Mouse (Mus musculus): ENCODE data around the gene Tmcc3.
"Not testable (repeated sequence)": the region's sequence is repeated elsewhere in the genome, so short reads cannot be mapped to it uniquely, and the experiment has no call there.

Tmcc3 gene

DNA sequence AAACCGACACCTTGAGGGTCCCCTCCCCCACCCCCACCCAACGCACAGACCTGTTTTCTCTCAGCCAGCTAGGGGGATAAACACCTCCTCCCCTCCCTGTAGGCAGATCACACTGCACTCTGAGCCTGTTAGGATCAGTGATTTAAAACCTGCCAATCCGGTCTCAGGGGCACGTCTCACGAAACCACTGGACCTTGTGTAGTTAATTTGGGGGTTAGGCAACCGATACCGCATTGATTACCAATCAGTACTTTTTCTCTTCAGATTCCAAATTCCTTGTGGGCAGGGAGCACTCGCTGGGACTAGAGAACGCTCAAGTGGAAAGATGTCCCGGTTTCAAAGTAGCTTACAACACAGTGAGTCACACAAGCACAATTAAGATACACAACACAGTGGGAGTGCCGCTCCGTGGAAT is 202.3 kb downstream of the Tmcc3 start:
- intact Hi-C loops (cut with DNase I): no loop called here

DNA sequence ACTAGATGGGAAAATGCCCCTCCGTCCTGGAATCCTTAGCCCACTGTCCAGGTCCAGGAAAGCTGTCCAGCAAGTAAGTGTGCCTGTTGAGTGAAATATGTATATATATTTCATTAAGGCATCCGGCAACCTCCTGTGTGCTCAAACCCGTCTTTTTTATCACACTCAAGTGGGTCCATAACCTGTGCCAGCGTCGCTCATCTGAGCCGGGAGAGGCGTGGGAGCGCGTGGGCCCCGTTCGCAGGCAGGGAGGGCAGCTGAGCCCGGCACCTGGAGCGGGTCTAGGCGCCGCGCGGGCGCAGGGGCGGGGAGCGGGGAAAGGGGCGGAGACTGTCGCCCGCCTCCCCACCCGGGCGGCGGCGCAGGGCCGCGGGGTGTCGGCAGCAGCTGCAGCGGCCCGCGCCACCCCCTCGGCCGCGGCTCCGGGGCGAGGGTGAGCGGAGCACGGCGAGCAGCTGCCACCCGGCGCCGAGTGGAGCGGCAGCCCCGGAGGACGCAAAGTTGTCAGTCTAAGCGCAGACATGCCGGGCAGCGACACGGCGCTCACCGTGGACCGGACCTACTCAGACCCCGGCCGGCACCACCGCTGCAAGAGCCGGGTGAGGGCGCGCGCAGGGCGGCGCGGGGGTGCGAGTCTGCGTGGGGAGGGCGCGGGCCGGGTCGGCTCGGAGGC is 202.9 kb downstream of the Tmcc3 start:
- intact Hi-C loops (cut with DNase I): no loop called here

DNA sequence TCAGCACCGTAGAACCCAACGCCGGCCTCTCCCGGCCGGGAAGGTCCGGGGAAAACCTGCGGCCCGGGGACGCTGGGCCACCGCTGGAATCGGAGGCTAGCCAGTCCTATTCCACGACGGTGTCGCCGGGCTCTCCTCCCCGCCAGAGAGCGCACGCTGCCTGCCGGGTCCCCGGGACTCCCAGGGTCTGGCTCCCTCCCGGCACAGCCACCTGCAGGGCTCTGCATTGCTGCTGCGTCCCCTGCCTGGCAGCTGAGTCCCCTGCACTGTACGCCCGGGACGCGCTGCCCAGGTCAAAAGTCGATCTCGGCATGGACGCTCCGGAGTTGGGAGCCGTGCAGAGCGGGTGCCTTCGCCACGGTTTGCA is 203.4 kb downstream of the Tmcc3 start:
- intact Hi-C loops (cut with DNase I): no loop called here

DNA sequence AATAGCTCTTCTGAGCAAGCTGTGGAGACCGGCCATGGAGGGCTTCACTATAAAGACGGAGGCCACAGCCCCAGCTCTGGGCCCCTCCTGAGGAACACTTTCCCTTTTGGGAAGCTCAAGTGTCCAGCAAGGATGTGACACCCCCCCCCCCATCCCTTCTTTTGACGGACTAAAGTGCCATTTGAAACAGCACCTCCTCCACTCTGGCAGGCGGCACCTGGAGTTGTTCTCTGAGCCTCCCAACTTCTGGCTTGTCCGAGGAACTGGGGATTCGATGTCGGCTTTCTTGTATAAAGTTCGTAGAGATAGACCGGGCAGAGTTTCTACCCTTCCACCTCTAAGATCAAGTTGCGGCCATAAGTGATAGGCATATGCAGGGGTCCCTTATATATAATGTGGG is 203.8 kb downstream of the Tmcc3 start:
- intact Hi-C loops (cut with DNase I): no loop called here

DNA sequence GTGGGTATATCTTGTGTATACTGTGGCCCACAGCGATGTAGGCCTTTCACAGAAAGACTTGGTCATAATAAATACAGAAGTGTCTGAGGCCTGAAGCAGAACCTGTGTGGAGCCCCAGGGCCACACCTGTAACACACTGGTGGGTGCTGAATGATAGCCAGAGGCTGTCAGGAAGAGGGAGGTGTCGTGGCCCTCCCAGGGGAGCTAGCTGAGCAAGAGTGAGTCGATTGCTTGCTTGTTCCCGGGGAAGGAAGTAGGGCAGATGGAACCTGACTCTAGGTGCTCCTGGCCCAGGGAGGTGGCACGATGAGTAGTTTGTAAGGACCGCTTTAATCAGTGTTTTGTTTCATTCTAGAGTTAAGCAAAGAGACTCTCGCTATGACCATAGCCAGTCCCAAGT is 208.1 kb downstream of the Tmcc3 start:
- intact Hi-C loops (cut with DNase I): no loop called here

DNA sequence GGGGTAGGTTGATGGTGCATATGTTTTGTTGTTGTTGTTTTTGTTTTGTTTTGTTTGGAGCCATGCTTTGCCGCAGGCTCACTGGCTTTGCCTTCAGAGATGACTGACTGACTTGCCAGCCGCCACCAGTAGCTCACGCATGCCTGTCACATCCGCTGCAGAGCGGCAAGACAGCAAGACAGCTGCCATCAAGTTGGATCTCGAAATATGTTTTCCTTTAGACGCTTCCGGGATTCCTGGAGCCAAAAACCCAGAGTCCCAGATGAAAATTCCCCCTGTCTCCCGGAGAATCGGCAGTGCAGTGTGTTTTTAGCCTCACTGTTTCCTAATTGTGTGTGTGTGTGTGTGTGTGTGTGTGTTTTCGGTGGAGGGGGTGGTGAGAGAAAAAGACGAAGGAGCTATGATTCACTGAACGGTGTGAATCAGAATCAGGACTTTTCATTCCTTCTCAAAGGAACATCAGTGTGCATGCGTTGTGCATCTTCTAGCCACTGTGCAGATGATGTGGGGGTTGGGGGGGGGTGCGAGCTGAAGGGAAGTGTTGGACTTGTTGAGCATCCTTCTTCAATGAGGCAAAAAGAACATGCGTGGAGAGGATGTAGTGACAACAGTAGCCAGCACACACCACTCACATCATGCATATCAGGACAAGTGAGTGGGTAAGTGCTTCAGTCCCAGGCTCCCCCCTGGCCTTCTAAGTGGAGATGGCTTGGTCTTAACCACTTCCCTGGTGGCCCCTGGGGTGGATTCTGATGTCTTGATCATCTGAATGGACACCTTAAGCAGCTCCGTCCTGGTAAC is 208.8 kb downstream of the Tmcc3 start:
- intact Hi-C loops (cut with DNase I): no loop called here

DNA sequence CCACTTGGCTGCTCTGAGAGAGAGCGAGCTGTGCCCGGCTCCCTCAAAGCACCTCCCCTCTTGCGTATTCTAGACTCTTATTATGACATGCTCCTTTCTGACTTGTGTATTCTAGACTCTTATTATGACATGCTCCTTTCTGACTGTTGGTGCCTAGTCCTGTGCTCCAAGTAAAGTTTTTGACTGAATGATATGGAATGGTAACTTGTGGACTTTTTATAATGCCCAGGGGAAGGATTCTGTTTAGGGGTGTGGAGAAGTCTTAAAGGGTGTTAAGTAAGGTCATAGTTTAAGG is 209.3 kb downstream of the Tmcc3 start:
- intact Hi-C loops (cut with DNase I): no loop called here

DNA sequence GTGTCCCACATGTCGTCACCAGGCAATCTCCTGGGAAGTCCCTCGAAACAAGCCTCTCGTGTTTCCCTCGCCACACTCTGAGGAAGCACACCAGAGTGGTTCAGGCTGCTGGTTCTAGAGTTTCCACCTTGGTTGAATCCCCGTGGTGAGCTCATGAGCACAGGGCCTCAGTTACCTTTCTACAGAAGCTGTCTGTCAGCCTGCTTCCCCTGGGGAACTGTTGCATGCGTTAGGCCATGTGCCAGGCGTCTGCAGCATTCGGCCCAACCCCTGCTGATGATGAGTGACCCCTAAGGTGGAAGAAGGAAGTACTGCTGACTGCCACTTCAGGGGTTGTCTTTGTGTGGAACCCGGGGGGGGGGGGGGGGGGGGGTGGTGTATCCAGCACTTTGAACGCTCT is 210.0 kb downstream of the Tmcc3 start:
- intact Hi-C loops (cut with DNase I): no loop called here

DNA sequence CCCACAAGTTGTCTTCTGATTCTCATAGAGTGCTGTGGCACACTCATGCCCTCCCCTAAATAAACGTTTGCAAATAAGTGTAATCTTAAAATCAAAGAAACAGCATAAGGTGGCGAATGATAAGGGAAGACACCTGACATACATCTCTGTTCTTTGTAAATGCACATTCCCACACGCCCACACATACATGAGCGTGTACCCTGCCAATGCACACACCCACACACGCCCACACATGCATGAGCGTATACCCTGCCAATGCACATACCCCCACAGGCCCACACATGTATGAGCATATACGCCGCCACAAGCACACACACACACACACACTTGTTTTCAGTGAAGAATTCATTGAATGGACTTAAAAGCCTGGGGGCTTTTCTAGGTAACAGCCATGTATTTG is 211.5 kb downstream of the Tmcc3 start:
- intact Hi-C loops (cut with DNase I): no loop called here

DNA sequence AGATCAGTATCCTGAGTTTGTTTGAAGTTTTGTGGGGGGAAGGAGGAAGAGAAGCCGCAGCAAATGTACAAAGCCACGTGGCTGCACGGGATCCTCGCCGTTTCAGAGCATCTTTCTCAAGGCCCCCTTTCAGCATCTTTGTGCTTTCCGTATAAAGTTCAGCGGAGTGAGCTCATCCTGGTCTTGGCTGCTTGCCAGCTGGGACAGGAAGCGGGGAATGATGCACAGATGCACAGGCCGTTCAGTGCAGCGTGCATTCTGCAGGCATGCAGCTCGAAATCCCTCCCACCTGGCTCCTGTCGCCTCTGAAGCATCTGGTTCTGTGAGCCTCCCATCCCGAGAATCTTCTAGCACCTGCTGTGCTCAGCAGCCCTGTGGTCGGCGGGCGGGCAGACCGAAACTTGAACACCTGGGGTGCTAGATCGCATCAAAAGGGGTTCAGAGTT is 212.0 kb downstream of the Tmcc3 start:
- intact Hi-C loops (cut with DNase I): no loop called here

DNA sequence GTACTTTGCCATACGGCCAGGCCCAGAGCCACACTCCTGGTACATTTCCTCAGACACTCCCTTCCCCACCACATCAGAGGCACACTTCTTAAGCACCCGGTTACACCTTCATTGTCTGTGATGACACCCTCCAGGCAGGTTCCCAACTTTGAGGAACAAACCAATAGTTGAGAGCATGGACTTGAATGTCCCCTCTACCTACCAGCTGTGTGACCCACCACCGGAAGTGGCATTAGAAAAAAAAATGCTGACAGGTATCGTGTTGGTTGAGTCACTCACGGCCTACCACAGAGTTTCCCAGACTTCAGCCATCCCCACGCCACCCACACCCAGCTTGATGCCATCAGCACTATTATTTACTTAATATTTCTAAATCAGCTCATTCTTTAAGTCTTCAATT is 213.2 kb downstream of the Tmcc3 start:
- intact Hi-C loops (cut with DNase I): no loop called here

DNA sequence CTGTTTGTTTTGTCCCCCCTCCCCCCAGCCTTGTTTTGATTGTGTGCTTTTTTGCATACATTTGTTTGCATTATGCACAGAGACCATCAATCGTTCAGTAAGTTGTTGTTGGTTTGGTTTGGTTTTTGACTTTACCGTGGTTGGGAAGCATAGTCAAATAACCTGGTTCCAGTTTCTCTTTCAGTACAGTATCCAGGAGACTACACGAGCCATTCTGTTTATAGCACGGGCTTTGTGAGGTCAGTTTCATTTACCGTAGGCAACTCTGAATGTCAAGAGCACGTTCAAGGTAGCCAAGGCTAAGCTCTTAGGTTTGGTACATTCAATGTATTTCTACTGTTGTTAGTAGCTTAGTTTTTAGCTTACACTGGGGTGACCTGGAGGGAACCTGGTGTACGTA is 214.0 kb downstream of the Tmcc3 start:
- intact Hi-C loops (cut with DNase I): no loop called here

DNA sequence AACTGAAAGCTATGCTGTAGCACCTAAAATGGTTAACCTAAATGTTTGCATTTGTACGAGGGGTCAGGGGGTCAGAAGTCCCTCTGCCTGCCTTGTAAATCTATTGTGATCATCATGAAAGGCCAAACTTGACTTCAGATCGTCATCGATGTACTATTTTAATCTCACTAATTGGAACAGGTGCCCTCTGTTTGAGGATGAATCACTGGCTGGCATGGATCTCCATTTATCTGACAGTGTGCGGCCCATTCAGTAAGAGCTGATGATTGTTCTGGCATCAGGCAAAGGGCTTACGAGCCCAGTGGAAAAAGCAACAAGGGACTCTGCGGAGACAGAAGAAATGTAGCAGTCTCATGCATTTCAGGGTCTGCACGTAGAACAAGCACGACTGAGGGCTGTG is 215.1 kb downstream of the Tmcc3 start:
- intact Hi-C loops (cut with DNase I): no loop called here

DNA sequence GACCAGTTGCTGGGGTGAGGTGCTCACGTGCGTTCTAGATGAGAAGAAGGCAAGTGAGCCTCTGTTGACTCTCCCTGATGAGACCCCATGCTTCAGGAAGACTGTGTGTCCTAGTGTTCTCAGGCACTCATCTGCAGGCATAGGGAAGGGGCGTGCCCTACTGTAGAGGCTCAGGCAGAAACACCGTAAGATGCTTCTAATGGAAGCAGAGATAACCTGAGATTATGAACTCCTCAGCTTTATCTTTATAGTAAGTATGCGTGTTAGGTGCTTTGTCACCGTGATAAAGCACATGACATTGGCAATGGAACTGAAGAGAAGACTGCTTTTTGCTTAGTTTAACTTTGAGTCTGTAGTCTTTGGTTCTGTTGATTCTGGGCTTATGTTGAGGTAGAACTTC is 215.5 kb downstream of the Tmcc3 start:
- intact Hi-C loops (cut with DNase I): no loop called here

DNA sequence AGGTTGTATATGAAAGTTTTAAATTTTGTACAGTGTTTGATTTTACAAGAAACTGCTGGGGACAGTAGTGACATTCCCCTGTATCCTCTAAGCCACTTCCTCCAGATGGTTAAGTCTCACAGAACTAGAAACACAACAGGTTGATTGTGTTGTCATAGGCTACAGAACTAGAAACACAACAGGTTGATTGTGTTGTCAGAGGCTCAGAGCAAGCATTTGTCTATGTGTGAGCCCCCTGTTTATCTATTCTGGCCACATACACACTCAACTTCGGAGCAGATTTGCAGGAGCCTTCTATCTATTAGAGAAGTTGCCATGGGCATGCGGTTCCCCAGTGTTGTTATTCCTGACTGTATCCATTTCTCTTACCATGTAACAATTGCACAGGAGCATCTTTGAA is 218.3 kb downstream of the Tmcc3 start:
- intact Hi-C loops (cut with DNase I): no loop called here

DNA sequence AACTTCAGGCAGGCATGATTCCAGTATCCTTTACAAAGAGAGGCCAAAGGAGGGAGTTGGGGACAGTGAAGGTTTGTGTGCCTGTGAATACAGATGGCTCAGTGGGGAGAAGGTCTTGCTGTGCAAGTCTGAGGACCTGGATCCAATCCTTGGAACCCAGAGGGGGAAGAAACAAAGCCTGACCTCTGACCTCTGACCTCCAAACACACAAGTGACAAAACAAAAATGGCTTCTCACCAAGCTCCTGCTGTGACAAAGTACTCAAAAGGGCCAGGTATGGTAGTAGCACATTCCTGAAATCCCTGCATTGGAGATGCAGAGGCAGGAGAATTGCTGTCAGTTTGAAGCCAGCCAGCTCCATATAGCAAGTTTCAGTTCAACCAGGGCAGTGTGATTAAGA is 219.7 kb downstream of the Tmcc3 start:
- intact Hi-C loops (cut with DNase I): no loop called here

DNA sequence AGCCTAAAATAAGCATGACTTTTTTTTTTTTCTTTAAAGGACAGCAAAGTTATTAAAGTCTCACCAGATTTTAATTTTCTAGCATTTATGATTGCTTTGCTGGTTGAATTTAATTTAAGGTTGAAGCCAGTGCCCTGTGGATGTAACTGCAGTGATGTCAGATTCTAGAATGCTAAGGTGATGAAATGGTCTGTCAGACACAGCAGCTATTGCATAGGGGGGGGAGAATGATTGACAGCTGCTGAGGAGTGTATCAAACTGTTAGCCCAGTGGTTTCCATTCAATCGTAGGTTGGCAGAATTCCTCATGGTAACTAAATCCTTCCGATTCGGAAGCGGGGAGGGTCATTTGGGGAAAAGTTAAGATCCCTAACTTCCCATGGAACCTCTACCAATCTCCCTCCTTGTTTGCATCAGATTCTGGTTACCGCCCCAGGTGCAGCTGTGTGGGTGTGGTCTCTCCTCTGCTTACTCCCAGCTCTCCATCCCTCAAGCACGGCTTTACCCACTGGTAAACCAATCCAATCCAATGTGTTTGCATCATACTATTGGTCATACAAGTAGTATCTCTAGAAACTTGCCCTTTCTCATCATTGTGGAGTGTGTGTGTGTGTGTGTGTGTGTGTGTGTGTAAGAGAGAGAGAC is 221.5 kb downstream of the Tmcc3 start:
- intact Hi-C loops (cut with DNase I): no loop called here

DNA sequence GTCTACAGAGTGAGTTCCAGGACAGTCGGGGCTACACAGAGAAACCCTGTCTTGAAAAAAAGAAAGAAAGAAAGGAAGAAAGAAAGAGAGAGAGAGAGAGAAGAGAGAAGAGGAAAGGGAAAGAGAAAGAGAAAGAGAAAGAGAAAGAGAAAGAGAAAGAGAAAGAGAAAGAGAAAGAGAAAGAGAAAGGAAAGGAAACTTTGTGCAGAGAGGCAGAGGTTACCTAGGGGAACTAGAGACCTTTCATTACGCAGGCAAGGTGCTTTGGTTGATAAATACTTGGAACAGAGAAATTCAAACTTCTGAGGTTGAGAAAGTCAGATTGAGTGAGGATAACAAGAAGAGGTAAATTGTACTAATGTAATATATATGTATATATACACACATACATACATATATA is 226.9 kb downstream of the Tmcc3 start:
- intact Hi-C loops (cut with DNase I): not testable (repeated sequence)

DNA sequence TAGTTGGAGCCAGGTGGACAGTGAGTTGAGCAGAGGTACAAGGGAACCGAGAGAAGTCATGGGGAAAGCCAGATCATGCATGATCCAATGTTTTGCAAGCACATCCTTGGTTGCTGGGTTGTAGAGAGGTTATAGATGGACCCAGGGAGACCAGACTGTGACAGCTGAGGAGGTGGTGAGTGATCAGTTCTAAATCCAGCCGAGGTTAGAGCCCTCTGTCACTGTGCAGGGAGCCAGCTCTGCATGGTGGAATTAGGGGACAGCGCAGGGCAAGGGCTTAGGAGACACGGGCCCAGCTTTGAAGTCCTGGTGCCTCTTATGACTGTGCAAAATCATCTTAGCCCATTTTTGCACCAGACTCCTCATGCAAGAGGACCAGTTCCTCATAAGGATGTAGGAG is 228.5 kb downstream of the Tmcc3 start:
- intact Hi-C loops (cut with DNase I): no loop called here

DNA sequence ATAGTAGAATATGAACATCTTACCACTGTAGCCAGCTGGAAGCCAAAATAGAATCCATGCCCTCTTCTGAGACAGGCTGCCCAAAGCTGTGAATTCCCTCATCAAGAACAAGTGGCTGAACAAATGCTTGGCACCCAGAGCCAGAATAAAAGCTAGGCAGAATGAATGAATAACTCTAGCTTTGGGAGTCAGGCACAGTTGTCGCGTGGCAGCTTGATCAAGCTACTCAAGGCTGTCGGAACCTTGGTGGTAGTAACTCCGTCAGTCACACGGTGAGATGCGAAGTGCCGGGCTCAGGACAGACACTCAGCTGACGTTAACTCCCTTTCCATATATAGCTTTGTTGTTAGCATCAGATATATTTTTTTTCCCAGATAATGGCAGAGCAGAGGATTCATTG is 232.2 kb downstream of the Tmcc3 start:
- intact Hi-C loops (cut with DNase I): no loop called here

DNA sequence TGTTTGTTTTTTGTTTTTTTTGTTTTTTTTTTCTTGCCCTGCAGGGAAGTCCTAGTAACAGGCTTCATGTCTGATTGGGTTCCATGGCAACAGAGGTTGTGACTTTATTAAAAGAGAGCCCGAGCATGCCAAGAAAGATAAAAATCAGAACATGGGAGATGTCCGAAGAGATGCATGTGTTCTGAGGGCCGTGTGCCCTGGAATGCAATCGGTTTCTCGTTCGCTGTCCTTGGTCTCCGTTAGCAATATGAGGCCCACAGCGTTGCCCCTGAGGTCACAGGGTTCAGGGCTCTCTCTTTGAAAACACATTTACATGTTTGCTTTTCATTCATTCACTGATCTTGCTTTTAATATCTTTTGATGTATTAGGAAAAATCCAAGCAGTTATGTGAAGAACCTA is 233.1 kb downstream of the Tmcc3 start:
- intact Hi-C loops (cut with DNase I): no loop called here

DNA sequence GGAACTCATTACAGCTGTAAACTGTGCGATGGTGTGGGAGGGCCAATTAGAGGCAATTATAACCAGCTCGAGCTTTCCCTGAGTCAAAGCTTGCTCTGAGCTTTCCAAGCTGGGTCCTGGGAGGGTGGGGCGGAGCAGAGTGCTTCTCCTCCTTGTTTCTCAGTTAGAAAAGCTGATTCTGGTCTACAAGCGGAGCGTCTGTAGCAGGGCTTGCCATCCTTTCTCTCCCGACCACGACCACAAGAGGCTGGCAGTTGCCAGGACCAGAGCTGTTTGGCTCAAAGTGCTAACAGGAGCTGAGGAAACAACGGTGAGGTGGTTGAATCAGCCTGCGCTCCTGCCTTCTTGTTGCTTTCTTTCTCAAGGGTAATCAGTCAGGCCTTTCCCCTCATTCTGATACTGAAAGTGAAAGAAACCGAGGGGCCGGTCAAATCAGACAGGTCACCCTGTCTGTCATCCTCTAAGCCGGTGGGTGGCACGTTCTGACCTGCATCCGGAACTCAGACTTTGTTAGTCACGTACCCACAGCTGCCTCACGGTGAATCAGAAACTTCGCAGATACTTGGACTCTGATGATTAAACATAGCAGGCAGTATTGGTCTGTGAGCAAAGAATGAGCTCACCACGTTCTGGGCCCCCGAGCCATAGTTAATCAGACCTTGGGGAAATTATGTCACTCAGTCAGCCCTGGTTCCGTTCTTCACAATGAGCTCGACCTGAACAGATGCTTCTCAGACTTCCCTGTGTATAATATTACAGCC is 233.7 kb downstream of the Tmcc3 start:
- intact Hi-C loops (cut with DNase I): no loop called here
